Mouse (Mus musculus): ENCODE data around the gene Ly86. TPM values are rescaled to one million over a fixed set of nuclear protein-coding genes. Genes with fewer than 3 reads are reported as not detected.
A peak's percentile ranks its signal among the peaks of the same experiment; 100 is the strongest.

Ly86 gene
- polyA plus RNA-seq, 1 experiment from 2014 or later: 6.7 TPM

DNA sequence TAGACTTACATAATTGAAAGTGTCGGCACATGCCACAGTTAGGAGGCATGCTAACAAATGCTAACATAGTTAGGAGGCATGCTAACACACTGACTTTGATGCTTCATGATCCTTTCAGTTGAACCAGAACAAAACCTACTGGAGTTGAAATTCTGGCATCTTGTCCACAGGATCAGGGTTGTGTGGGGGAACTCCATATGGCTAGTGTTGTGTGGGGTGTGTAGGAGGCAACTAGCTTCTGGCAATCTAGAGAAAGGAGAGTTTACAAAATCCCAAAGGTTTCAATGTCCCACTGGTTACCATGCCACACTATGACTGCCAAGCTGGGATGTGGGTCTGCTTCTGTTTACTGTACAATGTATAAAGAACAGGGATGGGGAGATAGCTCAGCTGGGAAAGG is 70.7 kb downstream of the Ly86 start:
- no peak overlapping the region for H3K27ac ChIP-seq (ENCODE audit: low read depth, low read length)
- H3K4me3 ChIP-seq (ENCODE audit: low read depth, low read length): no peak overlapping the region
- no peaks in the 10 kb centered on the region for H3K4me1 ChIP-seq (replicated peaks; ENCODE audit: control insufficient read depth, insufficient read depth, low read length)
- no peak overlapping the region for H3K9ac ChIP-seq (ENCODE audit: low read depth, low read length)
- no peak overlapping the region for H3K4me2 ChIP-seq (replicated peaks; ENCODE audit: low read depth)
- no peaks in the 10 kb centered on the region for H3K9me3 ChIP-seq (ENCODE audit: control insufficient read depth)
- WGBS: 100% methylated on average over 1 of the region's 1 CpGs
- H3K36me3 ChIP-seq (ENCODE audit: control insufficient read depth, insufficient read depth): no peaks in the 10 kb centered on the region
- H3K27me3 ChIP-seq (replicated peaks; ENCODE audit: control insufficient read depth, insufficient read depth, low read length): no peaks in the 10 kb centered on the region
- no peak for TF ChIP-seq CTCF (IDR thresholded peaks at IDR 0.05; ENCODE audit: low read depth)
- no peak for ATAC-seq

GRCm38 (mm10) chr13:37423416-37423815 is 78.4 kb downstream of the Ly86 start:
- 0 out of 2 replicates have a peak, but pooled peaks cover 2% of the 10 kb centered on the region for H3K4me1 ChIP-seq (replicated peaks; ENCODE audit: control insufficient read depth, insufficient read depth, low read length)
- no peak overlapping the region for H3K9ac ChIP-seq (ENCODE audit: low read depth, low read length)
- no peak overlapping the region for H3K4me3 ChIP-seq (ENCODE audit: low read depth, low read length)
- 93% methylated on average over 6 of the region's 6 CpGs for WGBS
- TF ChIP-seq CTCF (IDR thresholded peaks at IDR 0.05; ENCODE audit: low read depth): no peak
- H3K4me2 ChIP-seq (replicated peaks; ENCODE audit: low read depth): no peak overlapping the region
- no peaks in the 10 kb centered on the region for H3K27me3 ChIP-seq (replicated peaks; ENCODE audit: control insufficient read depth, insufficient read depth, low read length)
- no peaks in the 10 kb centered on the region; the same call in 1 of the 2 replicates for H3K36me3 ChIP-seq (ENCODE audit: control insufficient read depth, insufficient read depth)
- H3K27ac ChIP-seq (ENCODE audit: low read depth, low read length): no peak overlapping the region
- ATAC-seq: no peak
- 0 out of 2 replicates have a peak, but pooled peaks cover 3% of the 10 kb centered on the region for H3K9me3 ChIP-seq (ENCODE audit: control insufficient read depth)

DNA sequence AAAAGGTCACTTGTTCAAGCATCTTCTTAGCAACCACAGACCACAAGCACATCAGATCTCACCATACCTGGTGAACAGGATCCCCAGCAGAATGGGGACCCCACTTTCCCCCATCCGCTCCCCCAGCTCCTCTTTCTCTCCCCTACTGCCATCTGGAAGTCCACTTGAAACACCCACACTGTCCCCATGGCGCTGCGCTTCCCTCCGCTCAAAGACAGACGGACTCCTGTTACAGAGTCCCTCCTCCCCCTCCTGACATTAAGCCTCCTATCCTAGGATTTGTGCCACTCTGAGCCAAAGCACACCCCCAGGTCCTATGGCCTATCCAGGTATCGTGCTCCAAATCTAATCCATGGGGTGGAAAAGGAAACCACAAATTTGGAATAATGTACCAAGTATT is 79.9 kb downstream of the Ly86 start:
- H3K9ac ChIP-seq (ENCODE audit: low read depth, low read length): no peak overlapping the region
- H3K4me2 ChIP-seq (replicated peaks; ENCODE audit: low read depth): no peak overlapping the region
- H3K27ac ChIP-seq (ENCODE audit: low read depth, low read length): no peak overlapping the region
- H3K27me3 ChIP-seq (replicated peaks; ENCODE audit: control insufficient read depth, insufficient read depth, low read length): no peaks in the 10 kb centered on the region
- no peak for TF ChIP-seq CTCF (IDR thresholded peaks at IDR 0.05; ENCODE audit: low read depth)
- no peaks in the 10 kb centered on the region; the same call in 1 of the 2 replicates for H3K36me3 ChIP-seq (ENCODE audit: control insufficient read depth, insufficient read depth)
- H3K9me3 ChIP-seq (ENCODE audit: control insufficient read depth): 0 out of 2 replicates have a peak, but pooled peaks cover 3% of the 10 kb centered on the region
- 0 out of 2 replicates have a peak, but pooled peaks cover 2% of the 10 kb centered on the region for H3K4me1 ChIP-seq (replicated peaks; ENCODE audit: control insufficient read depth, insufficient read depth, low read length)
- WGBS: 96% methylated on average over 6 of the region's 6 CpGs
- no peak overlapping the region for H3K4me3 ChIP-seq (ENCODE audit: low read depth, low read length)
- ATAC-seq: no peak

DNA sequence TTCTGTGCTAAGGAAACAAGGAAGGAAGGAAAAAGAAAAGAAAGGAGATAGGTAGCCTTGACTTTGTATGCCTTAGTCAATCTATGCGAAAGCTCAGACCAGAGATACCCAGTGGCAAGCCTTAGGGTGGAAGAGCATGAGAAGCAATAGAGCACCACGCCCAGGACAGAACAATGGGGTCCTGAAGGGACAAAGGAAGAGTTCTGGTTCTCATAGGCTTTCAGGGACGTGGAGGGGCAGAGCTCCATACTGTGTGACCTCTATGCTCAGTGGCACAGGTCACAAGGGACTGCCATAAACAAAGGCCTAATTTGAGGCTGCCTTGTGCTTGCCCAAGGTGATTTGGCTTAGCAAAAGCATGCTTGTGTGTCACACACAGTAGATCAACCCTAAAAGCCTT is 80.4 kb downstream of the Ly86 start:
- no peaks in the 10 kb centered on the region for H3K27me3 ChIP-seq (replicated peaks; ENCODE audit: control insufficient read depth, insufficient read depth, low read length)
- WGBS: 73% methylated on average over 3 of the region's 3 CpGs

GRCm38 (mm10) chr13:37426578-37427336 is 81.7 kb downstream of the Ly86 start:
- Histone ChIP-seq H3K4me2 (replicated peaks; ENCODE audit: low read depth) (peak overlapping the region; percentile 45), H3K9ac (ENCODE audit: low read depth, low read length) (no peak overlapping the region), H3K27ac (ENCODE audit: low read depth, low read length) (no peak overlapping the region), H3K27me3 (replicated peaks; ENCODE audit: control insufficient read depth, insufficient read depth, low read length) (no peaks in the 10 kb centered on the region), H3K9me3 (ENCODE audit: control insufficient read depth) (0 out of 2 replicates have a peak, but pooled peaks cover 3% of the 10 kb centered on the region), H3K36me3 (ENCODE audit: control insufficient read depth, insufficient read depth) (no peaks in the 10 kb centered on the region; the same call in 1 of the 2 replicates), H3K4me3 (ENCODE audit: low read depth, low read length) (peak overlapping the region; percentile 11; the same call in 1 of the 2 replicates), H3K4me1 (replicated peaks; ENCODE audit: control insufficient read depth, insufficient read depth, low read length) (peaks cover 2% of the 10 kb centered on the region; the same call in 1 of the 2 replicates)
- no peak for TF ChIP-seq CTCF (IDR thresholded peaks at IDR 0.05; ENCODE audit: low read depth)
- WGBS: 33% methylated on average over 12 of the region's 12 CpGs
- peak; percentile 84 for ATAC-seq

More for the DNA sequence above, 80.4 kb downstream of the Ly86 start:
- Histone ChIP-seq H3K36me3 (ENCODE audit: control insufficient read depth, insufficient read depth) (no peaks in the 10 kb centered on the region; the same call in 1 of the 2 replicates), H3K9ac (ENCODE audit: low read depth, low read length) (no peak overlapping the region), H3K27ac (ENCODE audit: low read depth, low read length) (no peak overlapping the region), H3K9me3 (ENCODE audit: control insufficient read depth) (0 out of 2 replicates have a peak, but pooled peaks cover 3% of the 10 kb centered on the region), H3K4me1 (replicated peaks; ENCODE audit: control insufficient read depth, insufficient read depth, low read length) (peaks cover 2% of the 10 kb centered on the region; the same call in 1 of the 2 replicates), H3K4me3 (ENCODE audit: low read depth, low read length) (no peak overlapping the region), H3K4me2 (replicated peaks; ENCODE audit: low read depth) (no peak overlapping the region)
- TF ChIP-seq CTCF (IDR thresholded peaks at IDR 0.05; ENCODE audit: low read depth): no peak
- ATAC-seq: no peak

- H3K9me3 ChIP-seq (ENCODE audit: control insufficient read depth): 0 out of 2 replicates have a peak, but pooled peaks cover 3% of the 10 kb centered on the region
Observed at GRCm38 (mm10) chr13:37428496-37428895, 83.5 kb downstream of the Ly86 start.

More at GRCm38 (mm10) chr13:37428496-37428895, 83.5 kb downstream of the Ly86 start:
- H3K27ac ChIP-seq (ENCODE audit: low read depth, low read length): no peak overlapping the region
- H3K4me3 ChIP-seq (ENCODE audit: low read depth, low read length): no peak overlapping the region
- peaks cover 2% of the 10 kb centered on the region; the same call in 1 of the 2 replicates for H3K4me1 ChIP-seq (replicated peaks; ENCODE audit: control insufficient read depth, insufficient read depth, low read length)
- 74% methylated on average over 3 of the region's 3 CpGs for WGBS
- ATAC-seq: no peak
- no peak overlapping the region for H3K9ac ChIP-seq (ENCODE audit: low read depth, low read length)
- no peak for TF ChIP-seq CTCF (IDR thresholded peaks at IDR 0.05; ENCODE audit: low read depth)
- H3K36me3 ChIP-seq (ENCODE audit: control insufficient read depth, insufficient read depth): no peaks in the 10 kb centered on the region; the same call in 1 of the 2 replicates
- H3K27me3 ChIP-seq (replicated peaks; ENCODE audit: control insufficient read depth, insufficient read depth, low read length): no peaks in the 10 kb centered on the region
- H3K4me2 ChIP-seq (replicated peaks; ENCODE audit: low read depth): no peak overlapping the region
